Mouse (Mus musculus) left cerebral cortex, adult 2 months (tissue): ENCODE data around the gene Vsig10. TPM values are rescaled to one million over a fixed set of nuclear protein-coding genes. Genes with fewer than 3 reads are reported as not detected.
"Not testable (repeated sequence)": the region's sequence is repeated elsewhere in the genome, so short reads cannot be mapped to it uniquely, and the experiment has no call there.

Experiments used
- DNase-seq, 2 experiments: peaks; one replicate each; pipeline ENCODE4 v3.0.0; 2021 to 2022; ENCODE audit warnings: low spot score in 2 of 2, mixed read lengths in 1 of 2; ENCODE audit errors: extremely low spot score in 1 of 2
- H3K27ac ChIP-seq: fragments of 200-600 bp; 2 replicates; pipeline ENCODE4 v1.8.1; 2022
- H3K4me3 ChIP-seq: fragments of 200-600 bp; 2 replicates; pipeline ENCODE4 v1.8.1; 2022
- CTCF ChIP-seq: fragments of 200-600 bp; IDR thresholded peaks from 2 replicates; pipeline ENCODE4 v1.8.1; 2022; ENCODE audit warnings: antibody characterized with exemption, mild to moderate bottlenecking, moderate library complexity
- intact Hi-C: fragments of 180-260 bp; cut with DNase I; formaldehyde crosslinking; loops from one replicate; pipeline ENCODE4 v1.15.1; 2025
- total RNA-seq, 2 experiments: library from RNA; stranded (reverse); gene quantifications; 2 replicates each; pipeline ENCODE4 v1.2.3; 2021

The Vsig10 gene
- total RNA-seq, 2 experiments from 2014 or later, result 1.7 to 2.1 TPM

- DNase-seq, result no peak
- intact Hi-C loops, result loop anchor here (5.0 kb wide), 2 partner anchors 43 to 168 kb away; partner anchors contain the start of gene Suds3
- no peak for TF ChIP-seq CTCF
- Histone ChIP-seq H3K4me3 (no peak overlapping the region), H3K27ac (no peak overlapping the region)
These were observed 33.6 kb upstream of the Vsig10 start for GRCm38 (mm10) chr5:117285266-117285665.

- no peak for DNase-seq
- Histone ChIP-seq H3K27ac (no peak overlapping the region; the same call in 1 of the 2 replicates), H3K4me3 (peak overlapping the region; percentile 78)
- no peak for TF ChIP-seq CTCF
- intact Hi-C loops, result loop anchor here (5.0 kb wide), 2 partner anchors 44 to 169 kb away; partner anchors contain the start of gene Suds3
These were observed 32.6 kb upstream of the Vsig10 start for GRCm38 (mm10) chr5:117286286-117286685.

GRCm38 (mm10) chr5:117286831-117287822, 31.8 kb upstream of the Vsig10 start, which contains the start of gene Pebp1:
Gene Pebp1 (minus strand): TSS chr5:117287625.
- H3K27ac ChIP-seq, result peak within 1 kb of the TSS; percentile 61
- TF ChIP-seq CTCF, result peak; percentile 21; the same call in 1 of the 2 replicates
- peak; percentile 93 to 94 for DNase-seq
- intact Hi-C loops, result loop anchor here (5.0 kb wide), 2 partner anchors 45 to 170 kb away; partner anchors contain the start of gene Suds3
- H3K4me3 ChIP-seq, result peak within 1 kb of the TSS; percentile 78

GRCm38 (mm10) chr5:117289646-117290045, 29.2 kb upstream of the Vsig10 start:
- Histone ChIP-seq H3K27ac (no peak overlapping the region), H3K4me3 (no peak overlapping the region)
- DNase-seq, result no peak
- intact Hi-C loops, result loop anchor here (5.0 kb wide), 2 partner anchors 47 to 172 kb away; partner anchors contain the start of gene Suds3
- no peak for TF ChIP-seq CTCF

- H3K27ac ChIP-seq, result no peak overlapping the region
- no peak overlapping the region for H3K4me3 ChIP-seq
- intact Hi-C loops, result no loop called here
- no peak for DNase-seq
- peak; percentile 24; the same call in 1 of the 2 replicates for TF ChIP-seq CTCF
These were observed 28.8 kb upstream of the Vsig10 start for GRCm38 (mm10) chr5:117290081-117290480.

GRCm38 (mm10) chr5:117291312-117291711, 27.6 kb upstream of the Vsig10 start:
- Histone ChIP-seq H3K4me3 (no peak overlapping the region), H3K27ac (no peak overlapping the region)
- TF ChIP-seq CTCF, result peak; percentile 7
- intact Hi-C loops, result no loop called here
- no peak for DNase-seq

- no peak overlapping the region for H3K4me3 ChIP-seq
- no peak overlapping the region for H3K27ac ChIP-seq
- no peak for DNase-seq
- TF ChIP-seq CTCF, result no peak
- intact Hi-C loops, result no loop called here
These were observed 26.3 kb upstream of the Vsig10 start for GRCm38 (mm10) chr5:117292547-117292946.

- H3K27ac ChIP-seq, intact Hi-C loops, H3K4me3 ChIP-seq, DNase-seq: not testable (repeated sequence)
These were observed 25.1 kb upstream of the Vsig10 start for GRCm38 (mm10) chr5:117293776-117294175.

- no peak overlapping the region for H3K4me3 ChIP-seq
- DNase-seq, result no peak
- TF ChIP-seq CTCF, result no peak
- H3K27ac ChIP-seq, result no peak overlapping the region
- intact Hi-C loops, result no loop called here
These were observed 23.9 kb upstream of the Vsig10 start for GRCm38 (mm10) chr5:117295011-117295410.

- DNase-seq, result no peak
- Histone ChIP-seq H3K27ac (no peak overlapping the region), H3K4me3 (no peak overlapping the region)
- no peak for TF ChIP-seq CTCF
- intact Hi-C loops, result no loop called here
These were observed 16.0 kb upstream of the Vsig10 start for GRCm38 (mm10) chr5:117302899-117303298.

GRCm38 (mm10) chr5:117303691-117304579, 14.9 kb upstream of the Vsig10 start:
- no peak overlapping the region for H3K4me3 ChIP-seq
- TF ChIP-seq CTCF, result no peak
- intact Hi-C loops, result no loop called here
- H3K27ac ChIP-seq, result no peak overlapping the region
- DNase-seq, result no peak
